Mouse (Mus musculus) T-helper 17 cell (primary cell): Measurements from ENCODE around the gene Pdss1.

Source experiments
- in situ Hi-C, 2 experiments: fragments of 300-600 bp; cut with MboI, MseI; formaldehyde crosslinking; loops; 1 replicate in 1 of 2; 2 replicates in 1 of 2; pipeline ENCODE4 v1.15.1; 2025; ENCODE audit warnings: high pct_unique_total_duplicates in 2 of 2

Gene Pdss1

GRCm38 (mm10) chr2:22955914-22956313, 60.6 kb downstream of the Pdss1 start:
- in situ Hi-C loops = no loop called here

- in situ Hi-C loops = no loop called here
Measured at GRCm38 (mm10) chr2:22957415-22957814, 62.1 kb downstream of the Pdss1 start.

- in situ Hi-C loops = no loop called here
Measured at GRCm38 (mm10) chr2:22961681-22962080, 66.4 kb downstream of the Pdss1 start.

- in situ Hi-C loops = no loop called here
Measured at GRCm38 (mm10) chr2:22962242-22962641, 66.9 kb downstream of the Pdss1 start.

GRCm38 (mm10) chr2:22962970-22963369, 67.6 kb downstream of the Pdss1 start:
- in situ Hi-C loops = no loop called here

GRCm38 (mm10) chr2:22977387-22977973, 82.2 kb downstream of the Pdss1 start:
- in situ Hi-C loops = no loop called here

- in situ Hi-C loops = no loop called here
Measured at GRCm38 (mm10) chr2:22985973-22986657, 90.8 kb downstream of the Pdss1 start.
